Mouse (Mus musculus) brain, embryonic 18.5 days (tissue): ENCODE results near the gene St7.

Experiments
- DNase-seq: peaks from one replicate; pipeline ENCODE4 v3.0.0-alpha.2; 2012; ENCODE audit warnings: low read depth, low spot score

St7 gene

DNA sequence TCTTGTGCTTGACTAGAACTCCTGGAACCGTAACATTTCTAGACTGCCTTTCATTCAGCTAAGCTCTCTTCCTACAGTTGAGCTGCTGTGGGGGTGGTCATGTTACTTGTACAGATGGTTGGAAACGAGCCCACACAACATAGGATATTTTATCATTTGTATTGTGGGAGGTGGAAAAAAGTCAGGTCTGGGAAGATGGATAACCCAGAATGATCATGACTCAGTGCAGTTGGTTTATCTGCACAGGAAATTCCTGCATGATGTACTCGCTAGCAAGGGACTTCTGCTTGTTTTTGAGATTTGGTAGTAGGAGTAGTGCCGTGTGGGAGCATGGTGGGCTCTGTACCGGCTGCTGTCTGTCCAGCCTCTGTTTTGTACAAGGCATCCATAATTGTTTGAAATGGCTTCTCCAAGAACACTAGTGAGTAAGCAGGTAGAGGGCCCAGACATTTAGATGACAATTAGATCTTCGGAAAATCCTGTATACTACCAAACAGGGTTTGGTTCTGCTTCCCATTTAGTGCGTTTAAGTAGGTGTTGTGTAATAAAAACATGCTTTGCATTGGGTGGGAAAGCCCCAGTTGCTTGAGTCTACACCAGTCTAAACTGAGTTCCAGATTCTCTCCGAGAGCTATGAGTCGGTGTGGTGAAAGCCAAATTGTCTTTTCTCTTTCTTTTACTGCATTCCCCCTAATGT lies 71.4 kb downstream of the St7 start:
- no peak for DNase-seq

DNA sequence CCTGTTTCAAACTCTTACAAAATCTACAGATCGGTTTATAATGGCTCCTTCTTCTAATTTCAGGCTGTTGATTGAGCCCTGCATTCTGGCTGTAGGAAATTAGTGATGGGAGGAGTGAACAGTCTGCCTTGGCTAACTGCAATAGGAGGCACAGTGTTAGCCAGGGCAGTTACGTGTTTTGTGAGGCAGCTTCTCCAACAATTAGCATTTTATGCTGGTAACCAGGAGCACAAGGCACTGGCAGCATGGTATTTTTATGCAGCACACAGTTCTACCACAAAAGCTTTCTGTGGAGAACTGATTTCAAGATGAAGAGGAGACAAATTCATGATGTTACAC lies 71.9 kb downstream of the St7 start:
- no peak for DNase-seq

DNA sequence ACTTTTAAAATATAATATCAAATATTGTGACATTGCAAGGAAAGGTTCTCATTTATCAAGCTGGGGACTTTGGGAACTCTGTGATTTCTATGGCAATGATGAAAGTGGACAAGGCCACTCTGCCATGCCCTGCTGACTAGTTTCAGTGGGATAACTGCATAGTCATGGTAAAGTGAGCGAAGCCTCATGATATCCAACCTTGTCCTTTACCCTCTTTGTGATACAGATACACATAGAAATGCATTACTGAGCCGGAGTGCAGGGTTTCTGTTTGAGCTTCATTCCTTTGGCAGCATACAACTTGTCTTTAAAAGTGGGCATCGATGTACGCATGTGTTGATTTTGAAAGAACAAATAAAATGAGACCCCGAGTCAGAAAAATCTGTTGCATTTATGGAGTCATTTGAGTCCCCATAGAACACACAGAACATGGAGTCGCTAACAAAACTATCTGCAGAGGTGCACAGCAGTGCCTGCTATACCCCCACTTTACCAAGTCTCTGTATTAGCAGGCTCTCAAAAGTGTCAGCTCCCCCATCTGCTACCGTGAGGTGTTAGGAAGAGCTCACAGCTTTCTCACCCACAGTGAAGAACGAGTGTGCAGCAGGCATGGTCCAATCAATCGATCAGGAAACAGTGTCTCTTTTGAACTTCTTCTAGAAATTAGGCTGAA lies 77.4 kb downstream of the St7 start:
- DNase-seq, result no peak

GRCm38 (mm10) chr6:17770645-17771345 lies 78.1 kb downstream of the St7 start:
- DNase-seq, result no peak

DNA sequence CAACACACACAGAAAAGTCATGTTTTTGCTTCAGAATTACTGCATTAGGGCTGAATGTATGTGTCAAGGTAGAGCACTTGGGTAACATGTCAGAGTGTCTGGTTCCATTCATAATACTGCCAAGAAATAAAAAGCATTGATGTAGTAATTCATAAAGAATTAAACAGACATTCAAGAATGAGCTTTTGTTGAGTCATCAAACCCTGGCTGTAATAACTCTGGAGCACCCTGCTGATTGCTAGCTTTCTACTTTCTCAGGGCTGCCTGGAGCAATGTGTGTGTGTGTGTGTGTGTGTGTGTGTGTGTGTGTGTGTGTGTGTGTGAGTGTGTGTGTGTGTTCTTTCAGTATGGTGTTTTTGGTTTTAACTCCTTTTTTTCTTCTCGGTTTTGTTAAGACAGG lies 78.7 kb downstream of the St7 start:
- no peak for DNase-seq

DNA sequence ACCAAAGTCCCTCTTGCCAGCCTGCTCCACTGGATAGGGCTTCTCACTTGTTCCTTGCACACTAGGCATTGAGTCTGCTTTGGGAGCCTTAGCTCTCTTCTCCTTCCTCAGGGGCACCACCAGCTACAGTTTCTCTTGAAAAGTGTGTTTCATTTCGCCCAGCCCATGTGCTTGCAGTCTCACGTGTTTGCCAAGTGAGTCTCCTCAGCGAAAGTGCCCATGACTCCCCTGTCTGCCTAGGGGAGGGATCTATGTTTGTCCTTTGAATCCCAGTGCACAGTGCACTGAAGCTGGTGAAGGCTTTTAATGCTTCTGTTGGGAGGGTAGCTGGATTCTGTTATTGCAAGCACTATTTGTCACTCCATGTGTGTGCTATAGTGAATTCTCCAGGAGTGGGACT lies 79.8 kb downstream of the St7 start:
- no peak for DNase-seq

- no peak for DNase-seq
Measured at GRCm38 (mm10) chr6:17776041-17776440, 83.3 kb downstream of the St7 start.

DNA sequence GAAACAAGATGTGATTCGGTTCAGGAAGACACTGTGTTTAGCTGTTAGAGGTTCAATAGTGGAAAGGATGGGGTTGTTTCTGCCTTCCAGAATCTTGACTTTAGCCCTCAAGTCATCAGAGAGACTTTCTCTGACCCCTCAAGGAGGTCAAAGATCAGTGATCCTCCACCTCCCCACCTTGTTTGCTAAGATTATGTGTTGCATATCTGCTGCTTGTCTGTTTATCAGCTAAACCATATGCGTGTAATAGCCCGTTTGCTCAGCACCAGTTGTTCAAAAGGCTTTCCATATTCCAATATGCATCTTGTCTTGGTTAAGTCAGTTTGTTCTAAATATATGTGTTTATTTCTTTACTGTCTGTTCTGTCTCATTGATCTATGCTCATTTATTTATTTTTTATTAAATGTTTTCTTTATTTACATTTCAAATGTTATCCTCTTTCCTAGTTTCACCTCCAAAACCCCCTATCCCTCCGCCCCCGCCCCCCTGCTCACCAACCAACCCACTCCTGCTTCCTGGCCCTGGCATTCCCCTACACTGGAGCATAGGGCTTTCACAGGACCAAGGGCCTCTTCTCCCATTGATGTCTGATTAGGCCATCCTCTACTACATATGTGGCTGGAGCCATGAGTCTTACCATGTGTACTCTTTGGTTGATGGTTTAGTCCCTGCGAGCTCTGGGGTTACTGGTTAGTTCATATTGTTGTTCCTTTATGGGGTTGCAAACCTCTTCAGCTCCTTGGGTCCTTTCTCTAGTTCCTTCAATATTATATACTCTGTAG lies 84.5 kb downstream of the St7 start:
- DNase-seq, result no peak

GRCm38 (mm10) chr6:17778648-17779202 lies 86.0 kb downstream of the St7 start:
- DNase-seq, result no peak

GRCm38 (mm10) chr6:17783511-17783910 lies 90.8 kb downstream of the St7 start:
- no peak for DNase-seq

DNA sequence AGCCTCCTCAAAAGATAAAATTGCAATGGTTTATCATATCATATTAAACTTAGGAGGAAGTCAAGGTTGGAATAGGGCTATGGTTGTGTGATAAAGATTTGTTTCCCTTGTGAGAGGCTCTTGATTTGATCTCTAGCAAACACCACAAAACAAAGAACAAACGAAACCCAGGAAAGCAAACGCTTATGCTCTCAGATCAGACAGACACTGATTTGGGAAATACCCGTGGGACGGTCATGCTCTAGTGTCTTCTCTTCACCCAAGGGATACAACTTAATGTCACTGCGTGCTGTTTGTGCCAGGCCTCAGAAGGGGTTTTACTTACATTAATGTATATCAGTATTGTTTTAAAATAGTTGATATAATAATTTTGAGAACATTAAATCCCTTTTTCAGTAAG lies 91.8 kb downstream of the St7 start:
- no peak for DNase-seq

GRCm38 (mm10) chr6:17785248-17785647 lies 92.5 kb downstream of the St7 start:
- no peak for DNase-seq

DNA sequence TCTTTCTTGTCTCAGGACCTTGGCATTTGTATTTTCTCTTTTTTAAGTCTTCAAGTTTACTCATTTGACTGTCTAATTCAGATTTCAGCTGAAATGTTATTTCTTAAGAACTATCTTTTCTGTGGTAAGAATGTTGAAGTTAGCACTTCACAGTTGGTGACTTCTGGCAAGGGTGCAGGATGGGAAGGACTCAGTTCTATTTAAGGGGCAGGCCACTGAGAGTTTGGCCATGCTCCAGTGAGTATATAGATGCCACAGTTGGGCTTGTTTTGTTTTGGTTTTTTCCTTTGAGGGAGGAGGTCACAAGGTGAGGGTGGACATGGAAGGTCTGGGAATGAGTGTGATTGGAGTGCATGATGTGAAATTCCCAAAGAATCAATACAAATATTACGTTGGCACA lies 95.1 kb downstream of the St7 start:
- DNase-seq, result no peak

GRCm38 (mm10) chr6:17790251-17790650 lies 97.5 kb downstream of the St7 start:
- no peak for DNase-seq

- no peak for DNase-seq
Measured at GRCm38 (mm10) chr6:17793471-17793870, 100.7 kb downstream of the St7 start.

- DNase-seq, result no peak
Measured at GRCm38 (mm10) chr6:17797271-17797713, 104.6 kb downstream of the St7 start.

DNA sequence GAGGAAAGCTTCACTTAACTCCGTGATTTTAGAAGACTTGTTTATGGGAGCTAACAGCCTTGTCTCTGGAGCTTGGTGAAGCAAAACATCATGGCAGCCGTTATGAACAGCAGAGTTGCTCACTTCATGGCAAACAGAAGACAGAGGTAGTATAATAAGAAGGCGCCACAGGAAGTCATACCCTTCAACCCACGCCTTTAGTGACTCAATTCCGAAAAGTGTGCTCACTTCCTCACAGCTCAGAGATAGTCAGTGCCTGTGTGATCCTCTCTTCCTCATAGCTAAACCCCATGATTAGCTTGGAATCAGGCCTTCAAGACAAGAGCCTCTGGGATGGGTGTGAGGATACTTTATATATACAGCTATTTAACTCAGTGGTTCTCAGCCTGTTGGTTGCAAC lies 108.0 kb downstream of the St7 start:
- no peak for DNase-seq

DNA sequence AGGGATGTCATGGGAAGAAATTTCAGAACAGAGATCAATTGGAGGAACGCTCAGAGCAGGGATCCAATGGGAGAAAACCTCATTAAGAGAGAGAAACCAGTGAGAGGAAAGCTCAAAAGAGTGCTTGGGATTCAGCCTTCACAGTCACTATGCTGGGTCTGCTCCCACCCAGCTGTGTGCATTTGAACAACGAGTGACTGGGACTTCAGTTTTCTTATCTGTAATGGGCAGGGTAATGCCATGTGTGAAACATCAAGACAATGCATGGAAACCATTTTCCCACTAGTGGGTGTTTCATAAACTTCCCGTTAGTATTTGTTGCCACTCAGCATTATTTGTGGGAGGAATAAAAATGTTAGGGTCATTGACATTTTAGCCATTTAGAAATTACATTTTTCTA lies 111.7 kb downstream of the St7 start:
- no peak for DNase-seq

DNA sequence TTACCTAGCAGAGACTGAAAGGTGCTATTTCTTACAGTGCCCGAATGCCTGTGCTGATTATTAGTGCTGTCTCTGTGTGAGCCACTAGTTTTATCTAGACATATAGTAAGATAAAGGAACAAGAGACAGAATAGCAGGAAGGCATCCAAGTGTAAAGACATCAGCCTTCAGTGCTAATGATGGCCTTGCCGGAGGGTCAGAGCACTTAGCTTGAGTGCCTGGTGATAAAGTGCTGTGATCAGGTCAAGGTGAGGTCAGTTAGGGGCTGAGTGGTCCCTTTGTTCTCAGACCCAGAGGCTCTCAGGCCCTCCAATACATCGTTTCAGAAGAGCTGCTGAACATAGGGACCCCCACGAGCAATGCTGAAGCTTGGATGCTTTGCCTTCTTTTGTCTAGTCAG lies 113.8 kb downstream of the St7 start:
- DNase-seq, result no peak

- no peak for DNase-seq
Measured at GRCm38 (mm10) chr6:17811063-17811462, 118.3 kb downstream of the St7 start.

DNA sequence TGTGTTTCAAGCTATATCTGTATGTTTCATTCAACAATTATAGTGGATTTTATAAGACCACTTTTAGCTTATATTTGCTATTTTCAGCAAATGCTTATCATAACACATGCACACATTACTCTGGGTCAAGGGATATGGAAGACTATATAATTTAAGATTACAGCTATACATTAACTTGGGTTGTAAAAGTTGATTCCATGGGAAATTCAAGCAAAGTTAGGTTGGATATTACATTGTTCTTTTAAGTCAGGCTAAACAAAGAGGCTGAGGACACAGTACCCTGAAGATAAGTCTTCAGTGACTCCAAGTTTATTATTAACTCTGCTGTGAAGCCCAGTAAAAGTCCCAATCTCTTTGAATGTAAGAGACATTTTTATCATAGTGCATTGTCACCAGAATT lies 118.8 kb downstream of the St7 start:
- no peak for DNase-seq

DNA sequence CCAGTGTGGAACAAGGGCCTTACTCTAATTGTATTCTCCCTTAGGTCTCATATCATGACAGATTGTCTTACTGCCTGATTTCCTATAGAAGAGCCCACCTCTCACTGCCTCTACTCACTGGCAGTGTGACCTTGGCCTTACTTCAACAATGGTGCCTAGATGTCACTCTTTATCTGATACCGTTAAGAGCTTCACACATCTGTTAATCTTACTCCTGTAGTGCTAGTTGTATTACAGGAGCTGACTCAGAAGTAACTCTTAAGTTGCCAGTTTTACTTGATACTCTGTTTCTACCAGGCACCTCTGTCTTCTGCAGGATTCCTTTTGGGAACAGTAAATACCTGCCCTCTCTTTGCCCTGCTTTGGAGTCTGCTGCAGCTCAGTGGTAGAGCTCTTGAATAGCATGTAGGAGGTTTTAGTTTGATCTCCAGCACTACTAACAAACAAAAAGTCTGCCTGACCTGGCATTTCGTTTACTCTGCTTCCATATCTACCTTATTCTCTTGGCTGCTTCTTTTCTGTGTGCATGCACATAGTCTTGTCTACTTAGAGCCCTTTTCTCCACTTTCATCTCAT lies 121.4 kb downstream of the St7 start:
- no peak for DNase-seq
